Mouse (Mus musculus) gastrocnemius, postnatal 36 days (tissue): Measurements from ENCODE around the gene Rplp1. TPM values are rescaled to one million over a fixed set of nuclear protein-coding genes. Genes with fewer than 3 reads are reported as not detected.

ENCODE experiments used
- DNase-seq, 2 experiments: peaks; one replicate each; pipeline ENCODE4 v3.0.0; 2022
- intact Hi-C: fragments of 180-260 bp; cut with DNase I; formaldehyde crosslinking; loops from one replicate; pipeline ENCODE4 v1.15.1; 2025
- total RNA-seq, 2 experiments: library from RNA; stranded (reverse); gene quantifications; 2 replicates each; pipeline ENCODE4 v1.2.3; 2021

Gene Rplp1
- total RNA-seq, 2 experiments from 2014 or later, result 1,130 to 1,294 TPM

GRCm38 (mm10) chr9:61915393-61916005 is 1.2 kb upstream of the Rplp1 start:
- intact Hi-C loops, result no loop called here
- no peak for DNase-seq

DNA sequence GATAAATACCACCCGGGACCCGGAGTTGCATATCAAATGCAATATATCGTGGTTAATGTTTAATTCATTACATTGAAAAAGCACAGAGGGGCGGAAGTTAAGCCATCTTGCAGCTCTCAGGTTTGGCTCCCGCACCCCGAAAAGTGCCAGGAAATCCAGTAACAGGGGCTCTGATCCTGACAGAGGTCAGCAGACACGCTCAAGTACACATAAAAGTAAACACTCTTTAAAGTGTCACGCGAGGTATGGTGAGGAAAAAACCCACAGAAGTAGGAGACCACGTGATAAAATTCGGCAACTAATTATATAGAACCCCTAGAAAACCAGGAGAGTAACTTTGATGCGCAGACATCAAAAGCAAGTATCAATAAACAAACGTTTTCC is 567 bp upstream of the Rplp1 start:
- no peak for DNase-seq
- intact Hi-C loops, result no loop called here

- intact Hi-C loops, result no loop called here
- no peak for DNase-seq
Observed at GRCm38 (mm10) chr9:61911300-61912128, 2.8 kb downstream of the Rplp1 start.

GRCm38 (mm10) chr9:61910526-61911256 is 3.7 kb downstream of the Rplp1 start:
- intact Hi-C loops, result no loop called here
- DNase-seq, result no peak

DNA sequence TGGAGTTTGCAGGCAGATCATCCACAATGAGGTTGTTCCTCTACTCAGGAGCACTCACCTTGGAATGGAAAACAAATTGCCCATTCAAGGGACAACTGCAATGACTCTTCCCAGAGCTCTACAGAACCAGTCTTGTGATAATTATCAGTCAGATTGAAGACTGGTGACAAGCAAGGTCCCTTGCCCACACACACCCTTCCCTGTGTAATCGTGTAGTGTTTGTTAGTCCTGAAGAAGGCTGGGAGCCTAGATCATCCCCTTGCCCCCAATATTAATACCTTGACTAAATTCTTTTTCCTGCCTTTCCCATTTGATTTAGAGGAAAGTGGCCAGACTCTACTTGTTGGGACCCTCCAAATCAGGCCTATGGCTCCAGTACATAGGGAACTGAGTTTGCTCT is 4.7 kb downstream of the Rplp1 start:
- intact Hi-C loops, result no loop called here
- no peak for DNase-seq

DNA sequence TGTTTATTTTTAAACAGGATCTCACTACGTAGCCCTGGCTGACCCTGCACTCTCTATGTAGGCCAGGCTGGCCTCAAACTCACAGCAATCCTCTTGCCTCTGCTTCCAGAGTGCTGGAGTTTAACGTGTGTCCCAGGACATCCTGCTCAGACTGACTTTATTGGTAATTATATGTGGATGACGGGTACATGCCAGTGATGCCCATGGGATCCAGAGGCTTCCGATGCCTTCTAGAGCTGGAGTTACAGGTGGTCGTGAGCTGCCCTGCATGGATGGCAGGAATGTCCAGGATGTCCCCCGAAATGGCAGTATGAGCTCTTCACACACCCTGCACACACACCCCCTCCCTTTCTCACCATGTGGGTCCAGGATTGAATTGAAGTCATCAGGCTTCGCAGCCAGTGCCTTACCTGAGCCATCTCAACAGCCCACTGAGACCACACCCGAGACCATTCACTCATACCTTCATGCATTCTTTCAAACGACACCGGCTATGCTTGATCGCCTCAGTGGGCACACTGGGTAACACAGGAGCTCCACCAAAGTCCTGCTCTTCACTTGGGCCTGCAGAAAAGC is 5.4 kb downstream of the Rplp1 start:
- DNase-seq, result no peak
- intact Hi-C loops, result no loop called here

DNA sequence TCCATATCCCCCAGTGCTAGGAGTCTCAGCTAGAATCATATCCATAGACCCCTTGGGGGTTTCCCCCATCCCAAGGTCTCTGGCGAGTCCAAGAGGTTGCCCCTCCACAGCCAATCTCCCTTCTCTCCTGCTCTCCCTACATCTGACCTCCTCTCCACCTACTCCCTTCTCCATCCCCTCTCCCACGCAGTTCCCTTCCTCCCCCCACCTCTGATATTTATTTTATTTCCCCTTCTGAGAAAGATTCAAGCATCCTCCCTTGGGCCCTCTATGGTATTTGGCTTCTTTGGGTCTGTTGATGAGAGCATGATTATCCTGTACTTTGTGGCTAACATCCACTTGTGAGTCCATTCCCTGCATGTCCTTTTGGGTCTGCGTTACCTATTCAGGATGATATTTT is 6.0 kb downstream of the Rplp1 start:
- intact Hi-C loops, result no loop called here

GRCm38 (mm10) chr9:61907621-61908295 is 6.6 kb downstream of the Rplp1 start:
- no peak for DNase-seq
- intact Hi-C loops, result no loop called here

More for the DNA sequence above, 6.0 kb downstream of the Rplp1 start:
- no peak for DNase-seq

- no peak for DNase-seq
- intact Hi-C loops, result no loop called here
Observed at GRCm38 (mm10) chr9:61906912-61907311, 7.4 kb downstream of the Rplp1 start.

GRCm38 (mm10) chr9:61905576-61905975 is 8.8 kb downstream of the Rplp1 start:
- DNase-seq, result no peak
- intact Hi-C loops, result no loop called here

GRCm38 (mm10) chr9:61904201-61904600 is 10.1 kb downstream of the Rplp1 start:
- no peak for DNase-seq
- intact Hi-C loops, result loop anchor here (5.0 kb wide), 1 partner anchor 1007 kb away; no protein-coding TSS in a partner anchor

DNA sequence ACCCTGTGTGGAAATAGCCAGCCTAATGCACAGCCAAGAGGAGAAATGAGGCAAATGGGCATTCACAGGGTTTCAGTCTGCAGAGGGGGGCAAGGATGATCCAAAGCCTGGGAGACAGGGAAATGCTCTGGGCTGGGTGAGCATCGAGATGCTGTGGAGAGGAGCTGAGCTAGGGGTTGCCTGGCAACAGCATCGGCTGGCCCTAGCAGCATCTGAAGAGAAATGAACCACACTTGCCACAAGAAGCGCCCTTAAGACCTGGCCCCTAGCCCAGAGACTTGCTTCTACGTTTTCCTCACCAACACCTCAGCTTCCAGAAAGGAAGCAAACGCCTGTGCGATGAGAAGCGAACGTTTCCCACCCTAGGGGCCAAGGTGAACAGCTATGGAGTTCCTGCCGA is 11.9 kb downstream of the Rplp1 start:
- intact Hi-C loops, result loop anchor here (5.0 kb wide), 1 partner anchor 1005 kb away; no protein-coding TSS in a partner anchor
- no peak for DNase-seq

- no peak for DNase-seq
- intact Hi-C loops, result loop anchor here (5.0 kb wide), 1 partner anchor 1004 kb away; no protein-coding TSS in a partner anchor
Observed at GRCm38 (mm10) chr9:61901574-61901973, 12.8 kb downstream of the Rplp1 start.

DNA sequence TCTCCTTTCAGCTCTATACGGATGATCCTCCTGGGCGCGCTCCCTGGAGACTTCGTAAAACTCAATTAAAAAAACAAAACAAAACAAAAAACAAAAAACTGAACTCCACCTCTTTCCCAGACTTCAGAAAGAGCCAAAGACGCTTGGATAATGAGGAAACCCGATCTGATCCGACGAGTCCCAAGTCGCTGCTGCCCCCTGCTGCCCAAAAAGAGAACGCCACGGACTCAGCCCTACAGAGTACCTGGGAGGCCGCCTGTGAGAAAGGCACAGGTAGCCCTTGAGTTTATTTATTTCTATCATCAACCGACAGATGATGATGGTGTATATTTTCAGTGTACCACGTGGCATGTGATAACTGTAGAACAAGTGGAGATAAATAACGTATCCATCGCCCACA is 14.5 kb downstream of the Rplp1 start:
- DNase-seq, result peak; percentile 67 to 73
- intact Hi-C loops, result loop anchor here (5.0 to 10.0 kb wide), 2 partner anchors 855 to 1003 kb away; no protein-coding TSS in a partner anchor

DNA sequence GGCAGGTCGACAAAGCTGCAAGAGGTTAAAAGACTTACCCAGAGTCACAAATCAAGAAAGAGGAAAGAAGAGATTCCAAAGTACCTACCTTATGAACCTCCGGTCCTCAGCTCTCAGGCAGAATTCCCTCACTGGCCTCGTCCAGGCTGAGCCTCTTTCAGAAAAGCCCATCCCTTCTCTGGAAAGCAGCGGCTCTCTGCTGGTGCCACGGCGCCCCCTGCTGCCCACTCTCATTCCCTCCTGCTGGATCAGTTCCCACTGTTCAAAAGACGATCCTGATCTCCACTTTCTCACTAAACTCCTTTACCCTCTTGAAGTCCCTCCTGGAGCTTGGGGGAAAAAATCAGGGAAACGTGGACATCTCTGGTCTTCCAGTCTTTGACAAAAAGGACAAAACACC is 15.9 kb downstream of the Rplp1 start:
- peak; percentile 73 to 78 for DNase-seq
- intact Hi-C loops, result loop anchor here (10.0 kb wide), 1 partner anchor 854 kb away; no protein-coding TSS in a partner anchor

GRCm38 (mm10) chr9:61895014-61895413 is 19.3 kb downstream of the Rplp1 start:
- DNase-seq, result peak; percentile 19 to 25
- intact Hi-C loops, result loop anchor here (10.0 kb wide), 1 partner anchor 850 kb away; no protein-coding TSS in a partner anchor

- intact Hi-C loops, result loop anchor here (10.0 kb wide), 1 partner anchor 845 kb away; no protein-coding TSS in a partner anchor
- DNase-seq, result no peak
Observed at GRCm38 (mm10) chr9:61889855-61890254, 24.5 kb downstream of the Rplp1 start.

DNA sequence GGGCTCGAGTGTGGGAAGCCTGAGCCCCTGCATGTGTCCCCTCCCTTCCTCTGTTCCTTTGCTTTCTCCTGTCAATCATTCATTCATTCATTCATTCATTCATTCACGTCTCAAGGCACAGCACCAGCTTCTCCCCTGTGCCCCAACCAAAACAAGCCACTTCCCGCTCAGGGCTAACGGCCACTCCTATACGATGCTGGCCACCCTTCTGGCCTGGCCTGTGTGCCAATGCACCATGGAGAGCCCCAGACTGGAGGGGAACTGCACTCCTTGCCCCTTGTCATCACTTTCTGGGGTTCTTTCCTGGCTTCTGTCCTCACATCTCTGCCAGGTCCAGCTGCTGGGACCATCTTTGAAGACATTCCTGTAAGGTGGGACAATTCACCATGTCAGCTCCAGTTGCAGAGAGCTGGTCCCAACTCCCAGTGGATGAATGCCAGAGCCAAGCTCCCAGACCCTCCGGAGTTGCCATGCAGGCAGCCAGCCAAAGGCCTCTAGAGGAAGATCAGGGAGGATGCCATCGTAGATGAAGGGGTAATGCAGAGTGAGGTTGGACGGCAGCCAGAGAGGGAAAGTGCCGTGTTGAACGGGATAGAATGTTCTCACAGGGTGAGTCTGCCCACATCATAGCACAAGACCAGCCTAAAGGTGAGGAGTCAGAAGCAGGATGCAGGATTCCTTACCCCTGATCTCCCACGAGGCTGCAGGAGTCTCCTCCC is 26.5 kb downstream of the Rplp1 start:
- intact Hi-C loops, result no loop called here

DNA sequence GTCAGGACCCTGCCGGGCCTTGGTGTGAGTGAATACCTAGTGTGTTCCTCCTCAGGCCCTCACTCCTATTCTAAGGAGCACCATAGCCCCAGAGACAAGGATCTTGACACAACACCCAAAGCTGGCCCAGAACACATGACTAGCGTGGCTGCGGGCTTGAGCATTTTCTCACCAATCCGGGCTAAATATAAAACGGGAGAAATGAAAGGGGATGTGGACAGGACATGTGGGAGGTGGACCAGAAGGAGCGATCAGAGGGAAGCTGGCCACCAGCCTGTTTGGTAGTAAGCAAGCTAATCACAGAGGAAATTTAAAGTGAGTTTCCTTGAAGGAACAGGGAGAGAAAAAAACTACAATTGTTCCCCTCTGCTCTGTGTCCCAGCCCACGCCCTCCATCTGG is 28.4 kb downstream of the Rplp1 start:
- intact Hi-C loops, result no loop called here
- no peak for DNase-seq

More for the DNA sequence above, 26.5 kb downstream of the Rplp1 start:
- DNase-seq, result no peak
